Mouse (Mus musculus) frontal cortex, adult 2 months (tissue): ENCODE data around the gene 9130230L23Rik. TPM values are rescaled to one million over a fixed set of nuclear protein-coding genes. Genes with fewer than 3 reads are reported as not detected.
"Not testable (repeated sequence)": the region's sequence is repeated elsewhere in the genome, so short reads cannot be mapped to it uniquely, and the experiment has no call there.

Experiments used
- DNase-seq, 2 experiments: peaks; one replicate each; pipeline ENCODE4 v3.0.0; 2022; ENCODE audit warnings: low spot score in 1 of 2; ENCODE audit errors: extremely low spot score in 1 of 2
- polyA plus RNA-seq: library from polyadenylated mRNA; depleted of rRNA; stranded (reverse); fragments of >200 nt; gene quantifications from 2 replicates; pipeline ENCODE4 v1.2.3, GENCODE M21; 2012

Gene 9130230L23Rik
- polyA plus RNA-seq, 1 experiment = not detected

DNA sequence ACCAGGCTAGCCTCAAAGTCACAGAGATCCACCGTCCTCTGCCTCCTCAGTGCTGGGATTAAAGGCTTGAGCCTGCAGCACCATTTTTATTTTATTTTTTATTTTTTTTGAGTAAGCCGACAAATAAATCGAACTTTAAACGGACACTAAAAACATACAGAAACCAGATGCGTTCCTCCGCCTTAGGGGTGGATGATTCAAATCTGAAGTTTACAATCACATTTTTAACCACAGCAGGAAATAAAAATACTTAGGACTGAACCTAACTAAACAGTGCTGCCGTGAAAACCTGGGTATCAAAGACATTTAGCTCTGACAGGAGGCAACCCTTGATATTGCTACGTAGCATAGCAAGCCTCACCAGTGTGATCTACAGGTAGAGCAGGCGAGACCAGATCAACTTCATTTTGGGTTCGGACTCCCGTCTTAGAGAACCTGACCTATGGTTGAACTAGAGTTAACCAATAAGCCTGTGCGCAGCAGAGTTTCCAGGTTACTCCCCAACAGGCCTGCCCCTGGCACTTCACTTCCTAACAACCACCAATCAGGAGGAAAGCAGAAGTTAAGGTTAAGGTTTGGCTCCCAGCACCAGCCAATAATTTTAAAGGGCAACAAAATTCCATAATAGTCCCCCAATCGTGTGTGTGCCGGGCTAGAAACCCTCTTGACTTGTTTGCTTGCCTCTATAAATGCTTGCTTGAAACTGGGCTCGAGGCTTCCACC is 4.3 kb upstream of the 9130230L23Rik start:
- no peak for DNase-seq

- DNase-seq = no peak
Measured at GRCm38 (mm10) chr5:66005041-66005678, 1.1 kb upstream of the 9130230L23Rik start.

DNA sequence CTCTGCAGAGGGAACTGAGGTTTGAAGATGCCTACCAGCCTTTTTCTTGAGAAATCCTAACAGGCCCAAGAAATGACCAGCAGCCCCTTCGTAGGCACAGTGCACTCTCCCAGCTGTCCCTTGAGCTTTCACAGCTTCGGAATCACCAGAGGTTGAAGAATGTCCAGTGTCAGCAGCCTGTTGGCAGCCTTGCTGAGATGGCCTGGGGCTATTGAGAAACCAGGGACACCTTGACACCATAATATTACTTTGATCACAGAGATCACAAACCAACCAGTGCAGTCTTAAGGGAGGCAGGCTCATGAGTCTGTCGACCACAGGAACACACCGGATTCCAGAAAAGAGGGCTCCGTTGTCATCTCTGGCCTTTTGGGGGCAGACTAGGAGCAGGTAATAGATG is 2.9 kb downstream of the 9130230L23Rik start:
- DNase-seq = no peak

DNA sequence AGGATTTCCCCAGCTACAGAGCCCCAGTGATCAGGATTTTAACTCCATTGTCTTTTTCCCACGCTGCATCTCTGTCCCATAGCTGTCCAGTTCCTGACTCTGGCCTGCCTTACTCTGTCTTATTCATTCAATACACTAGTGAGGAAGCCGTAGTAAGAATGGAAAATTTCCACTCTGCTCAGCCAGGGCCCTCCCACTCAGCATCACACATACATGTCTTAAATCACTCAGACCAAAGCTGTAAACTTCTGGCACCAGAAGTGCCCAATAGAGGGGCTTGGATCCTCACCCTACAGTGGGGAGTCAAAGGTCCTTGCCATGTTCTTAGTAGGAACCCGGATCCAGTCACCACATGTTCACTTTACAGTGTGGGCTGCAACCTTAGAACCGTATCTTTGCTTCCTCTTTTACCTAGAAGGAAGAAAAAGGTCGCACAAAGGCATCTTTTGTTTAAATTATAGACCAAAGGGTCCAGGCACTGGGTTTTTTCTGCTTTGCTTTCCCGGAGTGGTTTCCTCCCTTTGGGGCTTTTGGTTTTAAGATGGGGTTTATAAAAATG is 3.4 kb downstream of the 9130230L23Rik start:
- DNase-seq = no peak

DNA sequence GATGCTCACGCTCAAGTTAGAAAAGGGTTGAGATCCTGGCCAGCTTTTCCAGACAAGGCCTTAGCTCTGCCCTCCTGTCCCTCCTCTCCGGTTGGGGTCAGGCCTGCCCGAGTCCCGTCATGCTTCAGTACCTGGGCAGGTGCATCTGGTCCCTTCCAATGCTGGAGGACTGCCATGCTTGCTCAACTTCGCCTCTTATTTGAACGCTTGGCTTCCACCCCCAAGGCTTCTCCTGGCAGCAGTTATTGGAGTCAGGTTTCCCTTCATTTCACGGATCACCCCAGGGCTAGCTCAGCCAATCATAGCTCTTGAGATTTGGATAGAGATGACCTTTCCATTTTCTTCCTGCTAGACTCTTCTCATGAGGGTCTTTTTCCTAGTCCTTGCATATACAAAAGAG is 4.0 kb downstream of the 9130230L23Rik start:
- DNase-seq = no peak

- no peak for DNase-seq
Measured at GRCm38 (mm10) chr5:65999106-65999505, 5.0 kb downstream of the 9130230L23Rik start.

- DNase-seq = no peak
Measured at GRCm38 (mm10) chr5:65997813-65998212, 6.3 kb downstream of the 9130230L23Rik start.

DNA sequence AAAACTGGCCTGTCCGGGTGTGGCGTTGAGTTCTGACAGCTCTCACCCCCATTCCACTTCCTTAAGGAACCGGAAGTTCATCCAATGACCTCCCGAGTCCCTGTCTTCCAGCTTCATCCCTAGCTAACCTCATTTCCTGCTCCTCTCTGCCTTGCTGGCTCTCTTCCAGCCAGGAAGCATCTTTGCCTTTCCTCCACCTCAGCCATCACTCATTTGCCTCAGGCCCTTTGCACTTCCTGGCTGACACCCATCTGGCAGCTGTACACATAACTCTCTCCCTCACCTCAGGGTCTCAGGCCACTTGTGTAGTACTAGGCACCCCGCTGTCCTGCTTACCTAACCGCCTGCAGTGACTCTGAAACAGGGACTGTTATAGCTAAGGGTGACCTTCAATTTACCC is 9.4 kb downstream of the 9130230L23Rik start:
- no peak for DNase-seq

- DNase-seq = no peak
Measured at GRCm38 (mm10) chr5:65991191-65991590, 12.9 kb downstream of the 9130230L23Rik start.

DNA sequence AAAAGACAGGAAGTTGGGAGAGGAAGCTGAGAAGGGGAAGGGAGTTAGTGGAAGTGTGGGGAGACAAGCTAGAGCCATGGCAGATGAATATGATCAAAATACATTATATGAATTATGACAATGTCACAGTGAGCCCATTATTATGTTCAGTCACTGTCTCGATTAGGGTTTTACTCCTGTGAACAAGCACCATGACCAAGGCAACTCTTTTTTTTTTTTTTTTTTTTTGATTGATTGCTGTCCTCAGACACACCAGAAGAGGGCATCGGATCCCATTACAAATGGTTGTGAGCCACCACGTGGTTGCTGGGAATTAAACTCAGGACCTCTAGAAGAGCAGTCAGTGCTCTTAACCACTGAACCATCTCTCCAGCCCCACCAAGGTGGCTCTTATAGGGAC is 17.1 kb downstream of the 9130230L23Rik start:
- DNase-seq = not testable (repeated sequence)

DNA sequence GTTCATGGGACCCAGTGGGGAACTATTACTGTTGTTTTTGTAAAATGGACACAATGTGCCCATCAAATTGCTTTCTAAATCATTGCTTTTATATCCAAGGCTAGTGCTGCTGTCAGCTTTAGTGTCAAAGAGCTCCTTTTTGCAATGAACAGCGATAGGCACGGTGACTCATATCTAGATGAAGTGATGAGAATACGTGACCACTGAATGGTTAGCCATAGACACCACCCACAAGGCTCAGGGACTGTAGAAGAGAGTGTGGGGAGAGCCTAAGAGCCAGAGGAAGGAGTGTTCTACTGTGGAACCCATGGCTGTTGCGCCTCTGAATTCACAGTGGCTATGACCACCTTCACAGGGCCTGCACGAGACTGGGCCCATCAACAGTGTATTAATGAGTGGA is 17.7 kb downstream of the 9130230L23Rik start:
- no peak for DNase-seq

- DNase-seq = no peak
Measured at GRCm38 (mm10) chr5:65975731-65976130, 28.4 kb downstream of the 9130230L23Rik start.

GRCm38 (mm10) chr5:65973189-65973588 is 30.9 kb downstream of the 9130230L23Rik start:
- DNase-seq = no peak

DNA sequence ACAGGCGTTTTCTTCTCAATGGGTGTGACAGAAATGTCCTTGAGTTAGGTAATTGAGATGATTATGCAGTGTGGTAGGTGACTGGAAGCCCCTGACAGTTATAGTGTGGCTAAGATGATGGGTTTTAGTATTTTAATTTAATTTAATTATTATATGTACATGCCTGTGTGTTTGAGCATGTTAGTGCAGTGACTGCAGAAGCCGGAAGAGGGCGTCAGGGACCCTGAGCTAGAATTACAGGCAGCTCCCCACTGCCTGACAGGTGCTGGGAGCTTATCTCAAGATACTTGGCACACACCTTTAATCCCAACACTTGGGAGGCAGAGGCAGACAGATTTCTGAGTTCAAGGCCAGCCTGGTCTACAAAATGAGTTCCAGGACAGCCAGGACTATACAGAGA is 36.1 kb downstream of the 9130230L23Rik start:
- no peak for DNase-seq

- no peak for DNase-seq
Measured at GRCm38 (mm10) chr5:65967091-65967490, 37.0 kb downstream of the 9130230L23Rik start.

GRCm38 (mm10) chr5:65965771-65966279 is 38.3 kb downstream of the 9130230L23Rik start:
- DNase-seq = peak in 1 of 2 experiments; percentile 32

DNA sequence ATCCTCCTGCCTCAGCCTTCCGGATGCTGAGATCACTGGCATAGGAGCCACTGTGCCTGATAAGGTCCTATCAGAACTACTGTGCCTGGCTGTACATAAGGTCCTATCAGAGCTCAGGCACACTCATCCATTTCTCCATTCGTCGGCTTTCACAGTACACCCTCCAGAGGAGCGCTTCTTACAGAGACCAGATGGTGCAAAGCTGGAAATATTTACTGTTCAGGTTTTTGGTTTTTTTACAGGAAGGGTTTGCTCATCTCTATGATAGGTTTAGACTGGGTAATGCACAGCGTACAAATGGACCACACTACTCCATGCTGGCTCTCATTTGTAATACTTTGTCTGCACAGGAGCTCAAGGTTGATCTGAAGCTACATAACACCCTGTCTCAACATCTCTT is 40.8 kb downstream of the 9130230L23Rik start:
- DNase-seq = peak in 1 of 2 experiments; percentile 3

GRCm38 (mm10) chr5:65960597-65960950 is 43.5 kb downstream of the 9130230L23Rik start:
- no peak for DNase-seq

DNA sequence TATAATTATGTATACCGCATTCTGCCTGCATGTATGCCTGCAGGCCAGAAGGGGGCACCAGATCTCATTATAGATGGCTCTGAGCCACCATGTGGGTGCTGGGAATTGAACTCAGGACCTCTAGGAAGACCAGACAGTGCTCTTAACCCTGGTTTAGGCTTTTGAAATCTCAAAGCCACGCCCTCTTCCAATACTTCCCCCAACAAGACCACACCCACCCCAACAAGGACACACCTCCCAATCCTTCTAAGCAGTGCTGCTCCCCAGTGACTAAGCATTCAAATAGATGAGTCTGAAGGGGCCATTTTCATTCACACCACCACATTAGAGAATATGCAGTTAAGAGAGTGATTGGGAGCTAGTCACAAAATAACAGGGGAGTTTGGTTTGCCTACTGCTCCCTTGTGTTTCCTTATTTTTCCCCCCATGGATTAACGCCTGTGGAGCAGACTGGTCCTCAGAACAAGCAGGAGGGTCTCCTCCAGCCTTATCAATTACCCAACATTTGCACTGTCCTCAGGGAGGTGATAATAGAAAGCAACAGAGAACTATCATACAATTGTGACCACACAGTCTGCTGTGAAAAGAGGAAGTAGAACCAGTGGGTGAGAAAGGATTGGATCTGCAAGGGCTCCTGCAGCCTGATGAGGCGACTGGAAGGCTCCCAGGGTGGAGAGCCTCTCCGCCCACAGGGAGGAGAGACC is 44.0 kb downstream of the 9130230L23Rik start:
- no peak for DNase-seq

DNA sequence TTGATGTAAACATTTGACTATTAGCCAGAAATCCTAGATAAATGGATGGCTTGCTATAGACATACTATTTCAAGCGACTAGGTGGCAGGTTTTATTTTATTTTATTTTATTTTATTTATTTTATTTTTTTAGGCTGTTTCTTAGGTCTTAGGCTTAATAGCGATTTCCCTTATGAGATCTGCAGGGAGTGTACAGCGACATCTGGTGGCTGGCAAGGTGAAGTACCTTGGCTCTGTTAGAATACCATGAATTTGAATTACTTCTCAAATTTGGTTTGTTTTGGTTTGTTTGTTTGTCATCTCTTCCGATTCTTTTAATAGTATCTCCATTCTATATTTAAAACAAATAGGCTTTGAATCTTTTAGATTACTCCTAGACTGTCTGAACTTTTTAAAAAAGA is 45.5 kb downstream of the 9130230L23Rik start:
- peak in 1 of 2 experiments; percentile 67 for DNase-seq
